Mouse (Mus musculus) heart, embryonic 13.5 days (tissue): Measurements from ENCODE around the gene Olfr1472. TPM values are rescaled to one million over a fixed set of nuclear protein-coding genes. Genes with fewer than 3 reads are reported as not detected.
"Not testable (repeated sequence)": the region's sequence is repeated elsewhere in the genome, so short reads cannot be mapped to it uniquely, and the experiment has no call there.

ENCODE experiments used
- ATAC-seq: fragments of 200-750 bp; cut with Nextera tagmentation; 2 replicates; pipeline ENCODE4 v1.8.0; 2017; ENCODE audit warnings: moderate TSS enrichment; ENCODE audit not compliant: insufficient number of reproducible peaks, low FRiP score, low TSS enrichment; ENCODE audit errors: extremely low read depth
- H3K27ac ChIP-seq: fragments of 300-500 bp; sonication (generic); replicated peaks from 2 replicates; pipeline ENCODE4 v1.5.1; 2015; ENCODE audit warnings: moderate library complexity, mild to moderate bottlenecking, inconsistent platforms
- H3K27me3 ChIP-seq: fragments of 300-500 bp; sonication (generic); replicated peaks from 2 replicates; pipeline ENCODE4 v1.6.1; 2015; ENCODE audit warnings: mild to moderate bottlenecking, inconsistent platforms
- H3K36me3 ChIP-seq: fragments of 300-500 bp; sonication (generic); 2 replicates; pipeline ENCODE4 v1.6.1; 2015; ENCODE audit warnings: mild to moderate bottlenecking, inconsistent platforms
- H3K4me1 ChIP-seq: fragments of 300-500 bp; sonication (generic); 2 replicates; pipeline ENCODE4 v1.6.1; 2015; ENCODE audit warnings: inconsistent platforms
- H3K4me2 ChIP-seq: fragments of 300-500 bp; sonication (generic); 2 replicates; pipeline ENCODE4 v1.6.1; 2015; ENCODE audit warnings: inconsistent platforms, mild to moderate bottlenecking, moderate library complexity
- H3K4me3 ChIP-seq: fragments of 300-500 bp; sonication (generic); 2 replicates; pipeline ENCODE4 v1.5.1; 2015; ENCODE audit warnings: moderate library complexity, mild to moderate bottlenecking, inconsistent platforms
- H3K9ac ChIP-seq: fragments of 300-500 bp; sonication (generic); 2 replicates; pipeline ENCODE4 v1.6.1; 2015; ENCODE audit warnings: inconsistent platforms, mild to moderate bottlenecking, moderate library complexity
- H3K9me3 ChIP-seq: fragments of 300-500 bp; sonication (generic); 2 replicates; pipeline ENCODE4 v1.6.1; 2016; ENCODE audit warnings: inconsistent platforms
- WGBS: fragments of 180-500 bp; shearing (Covaris S2); methylation state at CpG from one replicate; pipeline ENCODE4 v1.1.7; 2015; ENCODE audit warnings: mixed read lengths; 5-methylcytosine and 5-hydroxymethylcytosine counted together
- polyA plus RNA-seq: library from polyadenylated mRNA; unstranded; fragments of >200 nt; fragmentation: Nextera tagmentation; extraction: Ambion mirVana; gene quantifications from 2 replicates; pipeline ENCODE4 v1.2.1, GENCODE M21; 2015

Gene Olfr1472
- polyA plus RNA-seq: not detected in 2 replicates

- H3K4me1 ChIP-seq: no peaks in the 10 kb centered on the region
- H3K9ac ChIP-seq: no peak within 1 kb of the TSS
Observed at GRCm38 (mm10) chr19:13455986-13456385, at the start of gene Olfr1472. Gene Olfr1472 (minus strand): TSS chr19:13456086.

GRCm38 (mm10) chr19:13500246-13500645 is 44.4 kb upstream of the Olfr1472 start, which contains the start of gene Olfr1477:
Gene Olfr1477 (plus strand): TSS chr19:13500546.
- peaks cover 10% of the 10 kb centered on the region for H3K9me3 ChIP-seq
- H3K4me2 ChIP-seq: no peak within 1 kb of the TSS
- H3K9ac ChIP-seq: no peak within 1 kb of the TSS
- H3K4me3 ChIP-seq: no peak within 1 kb of the TSS
- H3K4me1 ChIP-seq: no peaks in the 10 kb centered on the region
- H3K27ac ChIP-seq: no peak within 1 kb of the TSS
- ATAC-seq: no peak
- 53% methylated on average over 3 of the region's 3 CpGs for WGBS
- H3K36me3 ChIP-seq: no peaks in the 10 kb centered on the region
- no peaks in the 10 kb centered on the region for H3K27me3 ChIP-seq

More at GRCm38 (mm10) chr19:13455986-13456385, at the start of gene Olfr1472:
- no peak within 1 kb of the TSS for H3K4me2 ChIP-seq
- WGBS: 53% methylated on average over 1 of the region's 1 CpGs
- H3K27ac ChIP-seq: no peak within 1 kb of the TSS
- no peak for ATAC-seq
- H3K4me3 ChIP-seq: no peak within 1 kb of the TSS
- no peaks in the 10 kb centered on the region for H3K36me3 ChIP-seq
- no peaks in the 10 kb centered on the region; the same call in 1 of the 2 replicates for H3K9me3 ChIP-seq
- H3K27me3 ChIP-seq: no peaks in the 10 kb centered on the region

DNA sequence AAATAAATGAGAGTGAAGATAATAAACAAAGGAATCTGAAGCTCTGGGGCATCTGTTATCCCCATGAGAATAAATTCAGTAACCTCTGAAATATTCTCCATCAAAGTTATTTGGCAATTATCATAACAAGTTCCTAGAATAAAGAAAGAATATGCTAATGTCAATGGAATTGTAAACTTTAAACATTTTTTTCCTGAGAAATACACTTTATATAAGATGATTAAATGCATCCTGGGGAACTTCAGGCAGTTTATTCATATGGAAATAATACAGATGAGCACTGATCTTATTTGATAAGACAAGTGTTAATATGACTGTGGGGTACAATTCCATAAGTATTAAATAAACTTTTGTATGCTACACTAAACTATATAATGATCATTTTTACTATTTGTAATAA is 24.2 kb upstream of the Olfr1472 start, which contains the start of gene Olfr1475:
TSS of gene Olfr1475 (minus strand) at position 101 of the 400 bp plus-strand sequence.
- no peaks in the 10 kb centered on the region for H3K4me1 ChIP-seq
- ATAC-seq: no peak
- no peaks in the 10 kb centered on the region for H3K9me3 ChIP-seq
- H3K27ac ChIP-seq: no peak within 1 kb of the TSS
- no peak within 1 kb of the TSS for H3K9ac ChIP-seq
- H3K4me2 ChIP-seq: no peak within 1 kb of the TSS
- no peaks in the 10 kb centered on the region for H3K36me3 ChIP-seq
- no peak within 1 kb of the TSS for H3K4me3 ChIP-seq
- H3K27me3 ChIP-seq: no peaks in the 10 kb centered on the region

- not testable (repeated sequence) for H3K36me3 ChIP-seq, H3K4me3 ChIP-seq, H3K4me2 ChIP-seq, H3K27ac ChIP-seq, H3K9me3 ChIP-seq, H3K4me1 ChIP-seq, ATAC-seq, H3K9ac ChIP-seq, H3K27me3 ChIP-seq
- 72% methylated on average over 4 of the region's 4 CpGs for WGBS
Observed at GRCm38 (mm10) chr19:13469265-13469664, 13.4 kb upstream of the Olfr1472 start, which contains the start of gene Olfr1474. Gene Olfr1474 (plus strand): TSS chr19:13469565.

GRCm38 (mm10) chr19:13443109-13443508 is 12.8 kb downstream of the Olfr1472 start, which contains the start of gene Olfr1471:
Gene Olfr1471 (plus strand): TSS chr19:13443409.
- 47% methylated on average over 2 of the region's 2 CpGs for WGBS

DNA sequence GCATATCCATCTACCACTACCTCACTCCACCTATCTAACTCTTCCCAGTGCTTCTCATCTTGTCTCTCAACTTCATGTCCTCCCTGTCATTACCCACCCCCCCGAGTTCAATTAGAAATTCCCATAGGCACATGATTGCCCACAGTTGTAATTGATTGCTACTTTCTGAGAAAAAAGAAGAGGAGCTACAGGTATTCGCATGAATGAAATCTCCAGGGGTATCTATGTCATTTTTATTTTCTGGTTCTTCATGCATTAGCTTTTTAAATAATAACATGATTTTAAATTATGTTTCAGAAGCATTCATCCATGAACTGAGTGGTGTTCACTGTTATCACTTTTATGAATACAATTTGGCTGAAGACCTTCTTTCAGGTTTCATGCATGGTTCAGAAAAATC is 48.3 kb downstream of the Olfr1472 start, which contains the start of gene Olfr1469:
TSS of gene Olfr1469 (plus strand) at position 301 of the 400 bp plus-strand sequence.
- Histone ChIP-seq H3K4me3 (no peak within 1 kb of the TSS), H3K27me3 (no peaks in the 10 kb centered on the region), H3K36me3 (no peaks in the 10 kb centered on the region), H3K9me3 (peaks cover 20% of the 10 kb centered on the region; the same call in 1 of the 2 replicates), H3K4me2 (no peak within 1 kb of the TSS), H3K9ac (no peak within 1 kb of the TSS), H3K27ac (no peak within 1 kb of the TSS), H3K4me1 (no peaks in the 10 kb centered on the region)
- 43% methylated on average over 2 of the region's 2 CpGs for WGBS
- no peak for ATAC-seq

More at GRCm38 (mm10) chr19:13443109-13443508, 12.8 kb downstream of the Olfr1472 start, which contains the start of gene Olfr1471:
- not testable (repeated sequence) for H3K9me3 ChIP-seq, H3K9ac ChIP-seq, H3K36me3 ChIP-seq, H3K4me1 ChIP-seq, H3K27me3 ChIP-seq, H3K4me3 ChIP-seq, H3K27ac ChIP-seq, ATAC-seq, H3K4me2 ChIP-seq

Other genes starting within 250 kb of the Olfr1472 start
- gene Olfr1463, start 224.8 kb downstream of the Olfr1472 start, polyA plus RNA-seq: not detected in 2 replicates
- not detected in 2 replicates for gene Olfr1465, start 140.5 kb downstream of the Olfr1472 start, polyA plus RNA-seq
- gene Olfr1466, start 117.2 kb downstream of the Olfr1472 start, polyA plus RNA-seq: not detected in 2 replicates
- gene Olfr1467, start 93.8 kb downstream of the Olfr1472 start, polyA plus RNA-seq: not detected in 2 replicates
- gene Olfr1469, start 48.2 kb downstream of the Olfr1472 start, polyA plus RNA-seq: not detected in 2 replicates
- not detected in 2 replicates for gene Olfr1471, start 12.7 kb downstream of the Olfr1472 start, polyA plus RNA-seq
- not detected in 2 replicates for gene Olfr1474, start 13.5 kb upstream of the Olfr1472 start, polyA plus RNA-seq
- not detected in 2 replicates for gene Olfr1475, start 24.1 kb upstream of the Olfr1472 start, polyA plus RNA-seq
- gene Olfr1477, start 44.5 kb upstream of the Olfr1472 start, polyA plus RNA-seq: not detected in 2 replicates
- gene Olfr1480, start 71.8 kb upstream of the Olfr1472 start, polyA plus RNA-seq: not detected in 2 replicates
- gene Olfr1484, start 127.4 kb upstream of the Olfr1472 start, polyA plus RNA-seq: not detected in 2 replicates
- not detected in 2 replicates for gene Olfr1487, start 161.3 kb upstream of the Olfr1472 start, polyA plus RNA-seq
- not detected in 2 replicates for gene Olfr1489, start 175.5 kb upstream of the Olfr1472 start, polyA plus RNA-seq
- not detected in 2 replicates for gene Olfr1490, start 195.0 kb upstream of the Olfr1472 start, polyA plus RNA-seq
- not detected in 2 replicates for gene Olfr1491, start 241.2 kb upstream of the Olfr1472 start, polyA plus RNA-seq